Mouse (Mus musculus) forebrain, embryonic 12.5 days (tissue): Measurements from ENCODE around the gene Pax5. TPM values are rescaled to one million over a fixed set of nuclear protein-coding genes. Genes with fewer than 3 reads are reported as not detected.
"Not testable (repeated sequence)": the region's sequence is repeated elsewhere in the genome, so short reads cannot be mapped to it uniquely, and the experiment has no call there.

ENCODE experiments used
- ATAC-seq: fragments of 200-750 bp; cut with Nextera tagmentation; 2 replicates; pipeline ENCODE4 v1.8.0; 2017; ENCODE audit warnings: moderate TSS enrichment; ENCODE audit not compliant: low FRiP score
- H3K27ac ChIP-seq: fragments of 300-500 bp; sonication (generic); 2 replicates; pipeline ENCODE4 v1.5.1; 2016; ENCODE audit warnings: mild to moderate bottlenecking
- H3K27me3 ChIP-seq: fragments of 300-500 bp; sonication (generic); 2 replicates; pipeline ENCODE4 v1.6.1; 2016; ENCODE audit warnings: mild to moderate bottlenecking
- H3K36me3 ChIP-seq: fragments of 300-500 bp; sonication (generic); replicated peaks from 2 replicates; pipeline ENCODE4 v1.6.1; 2016; ENCODE audit warnings: mild to moderate bottlenecking
- H3K4me1 ChIP-seq: fragments of 300-500 bp; sonication (generic); 2 replicates; pipeline ENCODE4 v1.6.1; 2016
- H3K4me2 ChIP-seq: fragments of 300-500 bp; sonication (generic); 2 replicates; pipeline ENCODE4 v1.6.1; 2016; ENCODE audit warnings: mild to moderate bottlenecking, moderate library complexity
- H3K4me3 ChIP-seq: fragments of 300-500 bp; sonication (generic); replicated peaks from 2 replicates; pipeline ENCODE4 v1.5.1; 2016; ENCODE audit warnings: mild to moderate bottlenecking
- H3K9ac ChIP-seq: fragments of 300-500 bp; sonication (generic); 2 replicates; pipeline ENCODE4 v1.6.1; 2016; ENCODE audit warnings: mild to moderate bottlenecking
- H3K9me3 ChIP-seq: fragments of 300-500 bp; sonication (generic); 2 replicates; pipeline ENCODE4 v1.6.1; 2016
- WGBS: fragments of 180-500 bp; shearing (Covaris S2); methylation state at CpG from one replicate; pipeline ENCODE4 v1.1.7; 2016; 5-methylcytosine and 5-hydroxymethylcytosine counted together
- polyA plus RNA-seq: library from polyadenylated mRNA; unstranded; fragments of >200 nt; fragmentation: Nextera tagmentation; extraction: Ambion mirVana; gene quantifications from 2 replicates; pipeline ENCODE4 v1.2.1, GENCODE M21; 2016

Gene Pax5
- polyA plus RNA-seq: 0.21 and 0.60 TPM in 2 replicates

GRCm38 (mm10) chr4:44709740-44710700, at the start of gene Pax5:
TSS of gene Pax5 (minus strand) at chr4:44710487.
- ATAC-seq: no peak
- Histone ChIP-seq H3K4me1 (peaks cover 28% of the 10 kb centered on the region), H3K27ac (no peak within 1 kb of the TSS), H3K4me2 (no peak within 1 kb of the TSS), H3K9me3 (no peaks in the 10 kb centered on the region), H3K9ac (no peak within 1 kb of the TSS), H3K36me3 (no peaks in the 10 kb centered on the region), H3K4me3 (no peak within 1 kb of the TSS), H3K27me3 (peaks cover 98% of the 10 kb centered on the region)
- WGBS: 22% methylated on average over 16 of the region's 16 CpGs

GRCm38 (mm10) chr4:44757131-44757530, 46.8 kb upstream of the Pax5 start:
- peak overlapping the region; percentile 72 for H3K4me2 ChIP-seq

GRCm38 (mm10) chr4:44756134-44756951, 46.1 kb upstream of the Pax5 start:
- Histone ChIP-seq H3K27me3 (no peaks in the 10 kb centered on the region), H3K9ac (peak overlapping the region; percentile 79), H3K4me2 (peak overlapping the region; percentile 72), H3K9me3 (no peaks in the 10 kb centered on the region), H3K36me3 (no peaks in the 10 kb centered on the region), H3K27ac (peak overlapping the region; percentile 91), H3K4me3 (peak overlapping the region; percentile 88), H3K4me1 (peaks cover 10% of the 10 kb centered on the region; the same call in 1 of the 2 replicates)
- ATAC-seq: peak; percentile 97
- WGBS: under 1% methylated on average over 60 of the region's 60 CpGs

More at GRCm38 (mm10) chr4:44757131-44757530, 46.8 kb upstream of the Pax5 start:
- peak overlapping the region; percentile 91; the same call in 1 of the 2 replicates for H3K27ac ChIP-seq
- WGBS: 5% methylated on average over 10 of the region's 10 CpGs
- H3K4me3 ChIP-seq: peak overlapping the region; percentile 88
- H3K9ac ChIP-seq: peak overlapping the region; percentile 79
- ATAC-seq, H3K9me3 ChIP-seq, H3K4me1 ChIP-seq, H3K36me3 ChIP-seq, H3K27me3 ChIP-seq: not testable (repeated sequence)

- Histone ChIP-seq H3K9ac (peak within 1 kb of the TSS; percentile 79), H3K27ac (peak within 1 kb of the TSS; percentile 91), H3K9me3 (no peaks in the 10 kb centered on the region), H3K36me3 (no peaks in the 10 kb centered on the region), H3K4me3 (peak within 1 kb of the TSS; percentile 88), H3K4me1 (peaks cover 10% of the 10 kb centered on the region; the same call in 1 of the 2 replicates), H3K27me3 (no peaks in the 10 kb centered on the region), H3K4me2 (peak within 1 kb of the TSS; percentile 72)
- WGBS: 6% methylated on average over 15 of the region's 15 CpGs
- ATAC-seq: peak; percentile 55; the same call in 1 of the 2 replicates
Measured at GRCm38 (mm10) chr4:44755553-44756133, 45.4 kb upstream of the Pax5 start, which contains the start of gene Zcchc7. TSS of gene Zcchc7 (plus strand) at chr4:44755877.

- ATAC-seq: no peak
- Histone ChIP-seq H3K4me2 (no peak overlapping the region), H3K27me3 (no peaks in the 10 kb centered on the region), H3K27ac (no peak overlapping the region), H3K36me3 (no peaks in the 10 kb centered on the region), H3K9me3 (no peaks in the 10 kb centered on the region), H3K4me1 (no peaks in the 10 kb centered on the region), H3K9ac (no peak overlapping the region), H3K4me3 (no peak overlapping the region)
- 80% methylated on average over 1 of the region's 1 CpGs for WGBS
Measured at GRCm38 (mm10) chr4:44740471-44740870, 30.2 kb upstream of the Pax5 start.

GRCm38 (mm10) chr4:44721237-44721636, 10.9 kb upstream of the Pax5 start:
- Histone ChIP-seq H3K9ac (no peak overlapping the region), H3K27ac (no peak overlapping the region), H3K27me3 (peaks cover 51% of the 10 kb centered on the region), H3K4me3 (no peak overlapping the region), H3K4me1 (peaks cover 7% of the 10 kb centered on the region), H3K4me2 (no peak overlapping the region), H3K36me3 (no peaks in the 10 kb centered on the region), H3K9me3 (no peaks in the 10 kb centered on the region)
- no peak for ATAC-seq
- WGBS: 83% methylated on average over 4 of the region's 4 CpGs

- H3K27me3 ChIP-seq: peaks cover 57% of the 10 kb centered on the region
Measured at GRCm38 (mm10) chr4:44720046-44720445, 9.8 kb upstream of the Pax5 start.

GRCm38 (mm10) chr4:44717676-44718075, 7.4 kb upstream of the Pax5 start:
- WGBS: 93% methylated on average over 3 of the region's 3 CpGs
- H3K9ac ChIP-seq: no peak overlapping the region
- peaks cover 78% of the 10 kb centered on the region for H3K27me3 ChIP-seq

More at GRCm38 (mm10) chr4:44720046-44720445, 9.8 kb upstream of the Pax5 start:
- Histone ChIP-seq H3K36me3 (no peaks in the 10 kb centered on the region), H3K4me1 (peaks cover 7% of the 10 kb centered on the region), H3K4me2 (no peak overlapping the region), H3K9me3 (no peaks in the 10 kb centered on the region), H3K27ac (no peak overlapping the region), H3K4me3 (no peak overlapping the region), H3K9ac (no peak overlapping the region)
- 91% methylated on average over 8 of the region's 8 CpGs for WGBS
- no peak for ATAC-seq

GRCm38 (mm10) chr4:44716391-44716790, 6.1 kb upstream of the Pax5 start:
- Histone ChIP-seq H3K4me2 (no peak overlapping the region), H3K36me3 (no peaks in the 10 kb centered on the region), H3K9ac (no peak overlapping the region), H3K27me3 (peaks cover 85% of the 10 kb centered on the region), H3K27ac (no peak overlapping the region), H3K9me3 (no peaks in the 10 kb centered on the region), H3K4me1 (peaks cover 32% of the 10 kb centered on the region), H3K4me3 (no peak overlapping the region)
- ATAC-seq: no peak
- 3% methylated on average over 10 of the region's 10 CpGs for WGBS

More at GRCm38 (mm10) chr4:44717676-44718075, 7.4 kb upstream of the Pax5 start:
- Histone ChIP-seq H3K36me3 (no peaks in the 10 kb centered on the region), H3K4me3 (no peak overlapping the region), H3K4me1 (peaks cover 25% of the 10 kb centered on the region), H3K27ac (no peak overlapping the region), H3K9me3 (no peaks in the 10 kb centered on the region), H3K4me2 (no peak overlapping the region)
- ATAC-seq: no peak

GRCm38 (mm10) chr4:44715621-44716160, 5.4 kb upstream of the Pax5 start:
- no peak overlapping the region for H3K4me3 ChIP-seq
- H3K4me1 ChIP-seq: peaks cover 33% of the 10 kb centered on the region
- H3K27ac ChIP-seq: no peak overlapping the region
- peaks cover 89% of the 10 kb centered on the region for H3K27me3 ChIP-seq
- 14% methylated on average over 3 of the region's 3 CpGs for WGBS
- H3K9me3 ChIP-seq: no peaks in the 10 kb centered on the region
- no peaks in the 10 kb centered on the region for H3K36me3 ChIP-seq
- H3K4me2 ChIP-seq: no peak overlapping the region
- no peak for ATAC-seq
- H3K9ac ChIP-seq: no peak overlapping the region

- no peak overlapping the region for H3K27ac ChIP-seq
- no peak for ATAC-seq
Measured at GRCm38 (mm10) chr4:44714111-44714621, 3.9 kb upstream of the Pax5 start.

More at GRCm38 (mm10) chr4:44714111-44714621, 3.9 kb upstream of the Pax5 start:
- Histone ChIP-seq H3K4me3 (peak overlapping the region; percentile 5; the same call in 1 of the 2 replicates), H3K9me3 (no peaks in the 10 kb centered on the region), H3K4me1 (peaks cover 35% of the 10 kb centered on the region), H3K36me3 (no peaks in the 10 kb centered on the region), H3K9ac (no peak overlapping the region), H3K4me2 (peak overlapping the region; percentile 10; the same call in 1 of the 2 replicates), H3K27me3 (peaks cover 90% of the 10 kb centered on the region)
- WGBS: under 1% methylated on average over 27 of the region's 27 CpGs
